Mouse (Mus musculus) bone marrow macrophage, adult 2 months (primary cell): ENCODE data around the gene Grap.

Experiments used
- CTCF ChIP-seq: IDR thresholded peaks from 2 replicates; pipeline ENCODE4 v1.5.1; 2012; ENCODE audit warnings: low read depth, mild to moderate bottlenecking, low read length, moderate library complexity
- POLR2A ChIP-seq: IDR thresholded peaks from 2 replicates; pipeline ENCODE4 v1.6.1; 2012; ENCODE audit warnings: mild to moderate bottlenecking, low read depth, low read length, borderline replicate concordance

DNA sequence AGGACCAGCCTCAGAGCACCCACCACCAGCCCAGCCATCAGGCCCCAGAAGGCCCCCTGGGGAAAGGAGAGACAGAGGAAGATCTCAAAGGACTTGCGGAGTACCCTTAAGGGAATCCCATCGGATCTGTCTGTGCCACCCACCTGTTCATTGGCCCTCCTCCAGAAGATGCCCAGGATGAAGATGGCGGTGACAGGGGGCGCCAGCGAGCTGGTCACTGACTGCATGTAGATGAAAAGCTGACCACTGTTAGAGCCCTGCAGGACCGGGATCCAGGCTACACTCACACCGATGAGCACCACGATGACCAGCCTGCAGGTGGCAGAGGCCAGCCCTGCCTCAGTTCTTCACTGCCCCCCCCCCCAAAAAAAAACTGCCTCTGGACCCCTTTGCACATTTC is 20.6 kb downstream of the Grap start:
- TF ChIP-seq CTCF: peak; percentile 52
- TF ChIP-seq POLR2A: no peak
